Mouse (Mus musculus) liver, embryonic 15.5 days (tissue): ENCODE data around the gene Chrna1. TPM values are rescaled to one million over a fixed set of nuclear protein-coding genes. Genes with fewer than 3 reads are reported as not detected.

ENCODE experiments used
- ATAC-seq: fragments of 200-750 bp; cut with Nextera tagmentation; 2 replicates; pipeline ENCODE4 v1.8.0; 2017; ENCODE audit warnings: moderate number of reproducible peaks, mild to moderate bottlenecking, moderate library complexity; ENCODE audit not compliant: insufficient read depth
- H3K27ac ChIP-seq: fragments of 300-500 bp; sonication (generic); replicated peaks from 2 replicates; pipeline ENCODE4 v1.5.1; 2015; ENCODE audit warnings: mild to moderate bottlenecking, inconsistent platforms
- H3K27me3 ChIP-seq: fragments of 300-500 bp; sonication (generic); 2 replicates; pipeline ENCODE4 v1.6.1; 2015; ENCODE audit warnings: mild to moderate bottlenecking, inconsistent platforms
- H3K36me3 ChIP-seq: fragments of 300-500 bp; sonication (generic); replicated peaks from 2 replicates; pipeline ENCODE4 v1.6.1; 2015; ENCODE audit warnings: moderate library complexity, mild to moderate bottlenecking, inconsistent platforms
- H3K4me1 ChIP-seq: fragments of 300-500 bp; sonication (generic); replicated peaks from 2 replicates; pipeline ENCODE4 v1.6.1; 2015; ENCODE audit warnings: inconsistent platforms
- H3K4me2 ChIP-seq: fragments of 300-500 bp; sonication (generic); 2 replicates; pipeline ENCODE4 v1.6.1; 2015; ENCODE audit warnings: moderate library complexity, mild to moderate bottlenecking, inconsistent platforms
- H3K4me3 ChIP-seq: fragments of 300-500 bp; sonication (generic); replicated peaks from 2 replicates; pipeline ENCODE4 v1.5.1; 2015; ENCODE audit warnings: mild to moderate bottlenecking, inconsistent platforms
- H3K9ac ChIP-seq: fragments of 300-500 bp; sonication (generic); 2 replicates; pipeline ENCODE4 v1.6.1; 2015; ENCODE audit warnings: moderate library complexity, mild to moderate bottlenecking, inconsistent platforms
- H3K9me3 ChIP-seq: fragments of 300-500 bp; sonication (generic); replicated peaks from 2 replicates; pipeline ENCODE4 v1.6.1; 2016; ENCODE audit warnings: inconsistent platforms
- WGBS: fragments of 180-500 bp; shearing (Covaris S2); methylation state at CpG from one replicate; pipeline ENCODE4 v1.1.7; 2015; ENCODE audit warnings: mixed read lengths; ENCODE audit not compliant: insufficient replicate concordance; 5-methylcytosine and 5-hydroxymethylcytosine counted together
- polyA plus RNA-seq: library from polyadenylated mRNA; unstranded; fragments of >200 nt; fragmentation: Nextera tagmentation; extraction: Ambion mirVana; gene quantifications from 2 replicates; pipeline ENCODE4 v1.2.1, GENCODE M21; 2015

Chrna1 gene
- polyA plus RNA-seq, 1 experiment from 2014 or later = 0.53 TPM

- Histone ChIP-seq H3K9ac (no peak overlapping the region), H3K27me3 (peaks cover 22% of the 10 kb centered on the region), H3K27ac (no peak overlapping the region), H3K9me3 (no peaks in the 10 kb centered on the region), H3K4me2 (no peak overlapping the region), H3K4me3 (no peak overlapping the region), H3K4me1 (no peaks in the 10 kb centered on the region; the same call in 1 of the 2 replicates), H3K36me3 (no peaks in the 10 kb centered on the region)
- WGBS = 16% methylated on average over 12 of the region's 12 CpGs
- ATAC-seq = no peak
Measured at GRCm38 (mm10) chr2:73590106-73590505, 10.0 kb upstream of the Chrna1 start.

GRCm38 (mm10) chr2:73588951-73589350, 8.8 kb upstream of the Chrna1 start:
- peaks cover 31% of the 10 kb centered on the region for H3K27me3 ChIP-seq
- no peak for ATAC-seq
- H3K9me3 ChIP-seq = no peaks in the 10 kb centered on the region
- no peaks in the 10 kb centered on the region; the same call in 1 of the 2 replicates for H3K4me1 ChIP-seq
- H3K4me2 ChIP-seq = no peak overlapping the region
- no peak overlapping the region for H3K9ac ChIP-seq
- WGBS = 44% methylated on average over 2 of the region's 2 CpGs
- no peaks in the 10 kb centered on the region for H3K36me3 ChIP-seq
- no peak overlapping the region for H3K4me3 ChIP-seq
- H3K27ac ChIP-seq = no peak overlapping the region

- no peaks in the 10 kb centered on the region for H3K36me3 ChIP-seq
- H3K27ac ChIP-seq = no peak overlapping the region
- no peak overlapping the region for H3K4me3 ChIP-seq
- WGBS = 41% methylated on average over 4 of the region's 4 CpGs
- ATAC-seq = no peak
- H3K27me3 ChIP-seq = peaks cover 36% of the 10 kb centered on the region
- H3K9ac ChIP-seq = no peak overlapping the region
- H3K4me2 ChIP-seq = no peak overlapping the region
- no peaks in the 10 kb centered on the region; the same call in 1 of the 2 replicates for H3K4me1 ChIP-seq
- H3K9me3 ChIP-seq = no peaks in the 10 kb centered on the region
Measured at GRCm38 (mm10) chr2:73587109-73587506, 7.0 kb upstream of the Chrna1 start.

- Histone ChIP-seq H3K9ac (no peak overlapping the region), H3K27ac (no peak overlapping the region), H3K4me1 (no peaks in the 10 kb centered on the region; the same call in 1 of the 2 replicates), H3K4me3 (no peak overlapping the region), H3K9me3 (no peaks in the 10 kb centered on the region), H3K4me2 (no peak overlapping the region), H3K36me3 (no peaks in the 10 kb centered on the region), H3K27me3 (peaks cover 36% of the 10 kb centered on the region)
- WGBS = 47% methylated on average over 10 of the region's 10 CpGs
- ATAC-seq = no peak
Measured at GRCm38 (mm10) chr2:73586392-73587108, 6.4 kb upstream of the Chrna1 start.

GRCm38 (mm10) chr2:73585347-73585831, 5.3 kb upstream of the Chrna1 start:
- no peak for ATAC-seq
- peaks cover 33% of the 10 kb centered on the region for H3K27me3 ChIP-seq
- H3K9ac ChIP-seq = no peak overlapping the region
- H3K9me3 ChIP-seq = no peaks in the 10 kb centered on the region
- WGBS = 18% methylated on average over 12 of the region's 12 CpGs
- no peaks in the 10 kb centered on the region for H3K36me3 ChIP-seq
- H3K4me2 ChIP-seq = peak overlapping the region; percentile 64
- no peak overlapping the region for H3K27ac ChIP-seq
- peak overlapping the region; percentile 47 for H3K4me3 ChIP-seq
- no peaks in the 10 kb centered on the region; the same call in 1 of the 2 replicates for H3K4me1 ChIP-seq

- Histone ChIP-seq H3K27ac (no peak overlapping the region), H3K4me3 (peak overlapping the region; percentile 47), H3K36me3 (no peaks in the 10 kb centered on the region), H3K27me3 (peaks cover 28% of the 10 kb centered on the region), H3K9me3 (no peaks in the 10 kb centered on the region), H3K4me2 (peak overlapping the region; percentile 64), H3K4me1 (no peaks in the 10 kb centered on the region; the same call in 1 of the 2 replicates), H3K9ac (no peak overlapping the region)
- ATAC-seq = no peak
- 2% methylated on average over 17 of the region's 18 CpGs for WGBS
Measured at GRCm38 (mm10) chr2:73584645-73585346, 4.7 kb upstream of the Chrna1 start.

- ATAC-seq = no peak
- no peaks in the 10 kb centered on the region for H3K36me3 ChIP-seq
- no peaks in the 10 kb centered on the region for H3K9me3 ChIP-seq
- no peak overlapping the region for H3K9ac ChIP-seq
- no peak overlapping the region for H3K4me3 ChIP-seq
- H3K27ac ChIP-seq = no peak overlapping the region
- no peak overlapping the region for H3K4me2 ChIP-seq
- H3K27me3 ChIP-seq = peaks cover 20% of the 10 kb centered on the region
- 74% methylated on average over 5 of the region's 5 CpGs for WGBS
- H3K4me1 ChIP-seq = no peaks in the 10 kb centered on the region; the same call in 1 of the 2 replicates
Measured at GRCm38 (mm10) chr2:73580720-73581119, 582 bp upstream of the Chrna1 start.

GRCm38 (mm10) chr2:73579168-73579567, 970 bp downstream of the Chrna1 start:
- whole genome bisulfite sequencing = 32% methylated on average over 5 of the region's 5 CpGs
- ATAC-seq = no peak
- Histone ChIP-seq H3K36me3 (no peaks in the 10 kb centered on the region), H3K4me2 (no peak overlapping the region), H3K4me1 (no peaks in the 10 kb centered on the region), H3K9ac (no peak overlapping the region), H3K4me3 (no peak overlapping the region), H3K27ac (no peak overlapping the region), H3K9me3 (no peaks in the 10 kb centered on the region), H3K27me3 (peaks cover 5% of the 10 kb centered on the region; the same call in 1 of the 2 replicates)

GRCm38 (mm10) chr2:73574418-73574817, 5.7 kb downstream of the Chrna1 start:
- no peaks in the 10 kb centered on the region for H3K4me1 ChIP-seq
- peaks cover 5% of the 10 kb centered on the region; the same call in 1 of the 2 replicates for H3K27me3 ChIP-seq
- H3K36me3 ChIP-seq = no peaks in the 10 kb centered on the region
- ATAC-seq = no peak
- no peak overlapping the region for H3K4me3 ChIP-seq
- H3K4me2 ChIP-seq = no peak overlapping the region
- no peaks in the 10 kb centered on the region for H3K9me3 ChIP-seq
- no peak overlapping the region for H3K9ac ChIP-seq
- WGBS = 68% methylated on average over 6 of the region's 6 CpGs
- no peak overlapping the region for H3K27ac ChIP-seq

- H3K27me3 ChIP-seq = peaks cover 5% of the 10 kb centered on the region; the same call in 1 of the 2 replicates
- H3K4me1 ChIP-seq = no peaks in the 10 kb centered on the region
- no peak overlapping the region for H3K4me2 ChIP-seq
- ATAC-seq = no peak
- H3K27ac ChIP-seq = no peak overlapping the region
- no peak overlapping the region for H3K9ac ChIP-seq
- 63% methylated on average over 4 of the region's 4 CpGs for WGBS
- no peaks in the 10 kb centered on the region for H3K36me3 ChIP-seq
- no peaks in the 10 kb centered on the region for H3K9me3 ChIP-seq
- no peak overlapping the region for H3K4me3 ChIP-seq
Measured at GRCm38 (mm10) chr2:73573556-73573955, 6.6 kb downstream of the Chrna1 start.
